Mouse (Mus musculus) cerebellum, adult 2 months (tissue): Measurements from ENCODE around the gene Psmc5.

Source experiments
- CTCF ChIP-seq: fragments of 200-500 bp; IDR thresholded peaks from 2 replicates; pipeline ENCODE4 v1.5.1; 2011; ENCODE audit warnings: low read depth, mild to moderate bottlenecking, control low read depth, low read length, moderate library complexity, borderline replicate concordance; ENCODE audit not compliant: insufficient read depth
- POLR2A ChIP-seq: fragments of 200-500 bp; IDR thresholded peaks from 2 replicates; pipeline ENCODE4 v1.6.1; 2011; ENCODE audit warnings: low read length, control low read depth, borderline replicate concordance; ENCODE audit not compliant: insufficient read depth

- TF ChIP-seq CTCF, result no peak
- peak; percentile 23; the same call in 1 of the 2 replicates for TF ChIP-seq POLR2A
Observed at GRCm38 (mm10) chr11:106267311-106267852, 11.4 kb downstream of the Psmc5 start.
